ENCODE assay signal across 9 mouse cellular contexts in genomic region chr10:43002066-43002678, GRCm38 (mm10).
DNase-seq lines count a peak whose midpoint lies in the region; ATAC-seq lines count a peak whose summit lies in the region.
"Had no signal": no experiment of that assay in that cellular context is flagged by ENCODE, and none has a peak within 500 bp of the region (broad histone marks: within the 10 kb centered on the region; RNA-seq: fewer than 3 reads in every experiment).

No protein-coding gene starts in this region.

- H3K9ac ChIP-seq in liver, embryonic 16.5 days (ENCODE audit: low read depth, low read length), result no peak overlapping the region
- H3K9ac ChIP-seq in stomach, embryonic 15.5 days, result no peak overlapping the region

- 9% methylated on average over 13 of the region's 13 CpGs for whole genome bisulfite sequencing in forebrain, embryonic 10.5 days
- WGBS in liver, embryonic 16.5 days (ENCODE audit: insufficient replicate concordance), result 13% methylated on average over 11 of the region's 13 CpGs
- 18% methylated on average over 13 of the region's 13 CpGs for WGBS in stomach, embryonic 15.5 days

- 0 out of 2 replicates have a peak overlapping the region, but pooled peaks have one; percentile 48 for H3K4me2 ChIP-seq in liver, embryonic 16.5 days (ENCODE audit: low read depth, low read length)
- H3K4me2 ChIP-seq in stomach, embryonic 15.5 days, result peak overlapping the region; percentile 91

- no peaks in the 10 kb centered on the region for H3K9me3 ChIP-seq in forebrain, embryonic 10.5 days
- H3K9me3 ChIP-seq in liver, embryonic 16.5 days (replicated peaks; ENCODE audit: control insufficient read depth, low read length), result no peaks in the 10 kb centered on the region
- H3K9me3 ChIP-seq in stomach, embryonic 15.5 days, result no peaks in the 10 kb centered on the region

- peaks cover 26% of the 10 kb centered on the region; the same call in 1 of the 2 replicates for H3K27me3 ChIP-seq in forebrain, embryonic 10.5 days (ENCODE audit: poor library complexity, severe bottlenecking)
- H3K27me3 ChIP-seq in liver, embryonic 16.5 days (ENCODE audit: control insufficient read depth, insufficient read depth, low read depth, low read length), result peaks cover 8% of the 10 kb centered on the region; the same call in 1 of the 2 replicates
- no peaks in the 10 kb centered on the region for H3K27me3 ChIP-seq in stomach, embryonic 15.5 days (replicated peaks)

- peaks cover 7% of the 10 kb centered on the region for H3K36me3 ChIP-seq in forebrain, embryonic 10.5 days (replicated peaks)
- H3K36me3 ChIP-seq in liver, embryonic 16.5 days (ENCODE audit: control insufficient read depth, insufficient read depth), result no peaks in the 10 kb centered on the region
- no peaks in the 10 kb centered on the region for H3K36me3 ChIP-seq in stomach, embryonic 15.5 days

- DNase-seq in T-cell, adult 2 months (ENCODE audit: low spot score), result peak; percentile 31
- DNase-seq in forebrain, embryonic 10.5 days (ENCODE audit: extremely low spot score, low spot score), result no peak
- DNase-seq in induced T-regulatory cell, adult 2 months (ENCODE audit: low read depth), result peak; percentile 38
- DNase-seq in ovary, postnatal 36 days (ENCODE audit: low spot score), result no peak
- no peak for DNase-seq in right cerebral cortex, postnatal 4 days
- no peak for DNase-seq in gastrocnemius, adult 18-20 months (ENCODE audit: low spot score)

- no peak for ATAC-seq in liver, embryonic 16.5 days (ENCODE audit: low read depth)
- no peak for ATAC-seq in stomach, embryonic 15.5 days (ENCODE audit: insufficient read depth, low FRiP score, low read depth)

- H3K27ac ChIP-seq in forebrain, embryonic 10.5 days, result peak overlapping the region; percentile 74; the same call in 1 of the 2 replicates
- no peak overlapping the region for H3K27ac ChIP-seq in liver, embryonic 16.5 days (ENCODE audit: low read length)
- no peak overlapping the region for H3K27ac ChIP-seq in stomach, embryonic 15.5 days
- H3K27ac ChIP-seq: macrophage had no signal

- H3K4me1 ChIP-seq in forebrain, embryonic 10.5 days, result peaks cover 39% of the 10 kb centered on the region
- 0 out of 2 replicates have a peak, but pooled peaks cover 2% of the 10 kb centered on the region for H3K4me1 ChIP-seq in liver, embryonic 16.5 days (ENCODE audit: control insufficient read depth, low read depth, low read length)
- H3K4me1 ChIP-seq in stomach, embryonic 15.5 days, result peaks cover 9% of the 10 kb centered on the region; the same call in 1 of the 2 replicates

- H3K4me3 ChIP-seq in forebrain, embryonic 10.5 days, result peak overlapping the region; percentile 45
- no peak overlapping the region; the same call in 1 of the 2 replicates for H3K4me3 ChIP-seq in liver, embryonic 16.5 days (ENCODE audit: low read depth, low read length)
- H3K4me3 ChIP-seq in stomach, embryonic 15.5 days (replicated peaks), result peak overlapping the region; percentile 39

Comparison
In these comparisons a context has a peak if more than half of its experiments do, and no peak if none do; other contexts are left out.
1. DNase-seq: peak in T-cell, adult 2 months (single experiment) and induced T-regulatory cell, adult 2 months (single experiment); none in forebrain, embryonic 10.5 days (single experiment), ovary, postnatal 36 days (single experiment), right cerebral cortex, postnatal 4 days (single experiment) and gastrocnemius, adult 18-20 months (single experiment).